Mouse (Mus musculus) hindbrain, postnatal 0 days (tissue): Measurements from ENCODE around the gene Col17a1. TPM values are rescaled to one million over a fixed set of nuclear protein-coding genes. Genes with fewer than 3 reads are reported as not detected.

Experiments used
- ATAC-seq: fragments of 200-750 bp; cut with Nextera tagmentation; 2 replicates; pipeline ENCODE4 v1.8.0; 2017; ENCODE audit warnings: mild to moderate bottlenecking, moderate TSS enrichment, moderate library complexity
- DNase-seq: peaks from one replicate; pipeline ENCODE4 v3.0.0-alpha.2; 2015; ENCODE audit warnings: low spot score
- H3K27ac ChIP-seq: fragments of 300-500 bp; sonication (generic); 2 replicates; pipeline ENCODE4 v1.5.1; 2014; ENCODE audit warnings: mild to moderate bottlenecking
- H3K27me3 ChIP-seq: fragments of 300-500 bp; sonication (generic); 2 replicates; pipeline ENCODE4 v1.6.1; 2014; ENCODE audit warnings: low read length, mixed read lengths; ENCODE audit not compliant: insufficient read depth
- H3K36me3 ChIP-seq: fragments of 300-500 bp; sonication (generic); 2 replicates; pipeline ENCODE4 v1.6.1; 2014; ENCODE audit warnings: low read length, mixed read lengths; ENCODE audit not compliant: insufficient read depth
- H3K4me1 ChIP-seq: fragments of 300-500 bp; sonication (generic); 2 replicates; pipeline ENCODE4 v1.6.1; 2014; ENCODE audit warnings: antibody characterized with exemption, low read length, mixed read lengths; ENCODE audit not compliant: insufficient read depth
- H3K4me2 ChIP-seq: fragments of 300-500 bp; sonication (generic); 2 replicates; pipeline ENCODE4 v1.6.1; 2014; ENCODE audit warnings: low read depth, mild to moderate bottlenecking, low read length, moderate library complexity, mixed read lengths
- H3K4me3 ChIP-seq: fragments of 300-500 bp; sonication (generic); 2 replicates; pipeline ENCODE4 v1.5.1; 2014; ENCODE audit warnings: low read length
- H3K9ac ChIP-seq: fragments of 300-500 bp; sonication (generic); replicated peaks from 2 replicates; pipeline ENCODE4 v1.6.1; 2014; ENCODE audit warnings: mild to moderate bottlenecking, low read length, moderate library complexity, mixed read lengths
- H3K9me3 ChIP-seq: fragments of 300-500 bp; sonication (generic); 2 replicates; pipeline ENCODE4 v1.6.1; 2016; ENCODE audit warnings: low read length, mixed read lengths
- CTCF ChIP-seq: IDR thresholded peaks from 2 replicates; pipeline ENCODE4 v1.5.1; 2016; ENCODE audit warnings: antibody characterized with exemption, control low read depth, low read depth
- WGBS: fragments of 180-500 bp; shearing (Covaris S2); extraction: QIAGEN DNeasy Blood & Tissue Kit; methylation state at CpG from one replicate; pipeline ENCODE4 v1.1.7; 2014; 5-methylcytosine and 5-hydroxymethylcytosine counted together
- polyA plus RNA-seq: library from polyadenylated mRNA; unstranded; fragments of >200 nt; fragmentation: Nextera tagmentation; extraction: Ambion mirVana; gene quantifications from 2 replicates; pipeline ENCODE4 v1.2.1, GENCODE M21; 2015
- total RNA-seq: library from RNA; depleted of rRNA; stranded (reverse); fragments of >200 nt; gene quantifications from 2 replicates; pipeline ENCODE4 v1.2.3, GENCODE M21; 2014; rRNA removed

Gene Col17a1
- total RNA-seq (0.47 and 0.83 TPM in 2 replicates), polyA plus RNA-seq (0.42 and 0.61 TPM in 2 replicates)

DNA sequence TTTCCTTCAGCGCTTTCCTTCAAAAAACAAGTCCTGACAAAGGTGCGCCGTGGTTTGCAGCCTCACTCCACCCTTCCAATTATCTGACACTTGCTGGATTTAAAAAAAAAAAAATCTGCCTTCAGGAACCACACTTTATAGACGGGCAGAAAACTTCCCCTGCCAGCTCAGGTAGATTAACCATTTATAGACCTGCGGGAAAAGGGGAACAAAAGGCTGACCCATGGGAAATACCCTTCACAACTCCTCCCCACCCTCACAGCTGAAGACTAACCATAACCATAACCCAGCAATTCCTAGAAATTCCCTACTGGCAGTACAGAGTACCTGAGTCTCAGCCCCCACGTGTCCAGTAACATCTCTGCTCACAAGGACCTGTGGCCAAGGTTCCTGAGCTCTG is at the start of gene Col17a1:
Gene Col17a1 (minus strand): TSS at position 101 of the 400 bp plus-strand sequence.
- no peak for TF ChIP-seq CTCF
- DNase-seq (no peak), ATAC-seq (no peak)
- H3K4me3 ChIP-seq, result no peak within 1 kb of the TSS
- H3K27me3 ChIP-seq, result no peaks in the 10 kb centered on the region
- H3K9me3 ChIP-seq, result no peaks in the 10 kb centered on the region
- no peak within 1 kb of the TSS for H3K9ac ChIP-seq
- H3K27ac ChIP-seq, result no peak within 1 kb of the TSS
- H3K4me1 ChIP-seq, result no peaks in the 10 kb centered on the region
- no peak within 1 kb of the TSS for H3K4me2 ChIP-seq
- no peaks in the 10 kb centered on the region for H3K36me3 ChIP-seq
- 78% methylated on average over 6 of the region's 6 CpGs for WGBS

DNA sequence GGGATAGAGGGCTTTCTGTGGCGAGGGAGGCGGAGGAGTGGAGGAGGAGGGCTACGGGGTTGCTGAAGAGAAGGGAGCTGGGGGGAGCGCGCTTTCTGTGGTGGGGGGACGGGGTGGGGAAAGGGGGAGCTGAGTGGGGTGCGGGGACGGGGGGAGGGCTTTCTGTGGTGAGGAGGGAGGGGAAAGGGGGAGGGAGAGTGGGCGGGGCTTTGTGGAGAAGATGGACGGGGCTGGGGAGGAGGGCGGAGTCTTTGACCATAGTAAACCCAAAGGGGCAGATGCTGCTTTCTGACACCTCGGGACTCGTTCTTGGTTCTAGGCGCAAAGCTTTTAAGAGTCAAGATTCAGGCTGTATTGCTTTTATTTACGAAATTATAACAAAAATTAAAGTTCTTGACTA is 40.0 kb upstream of the Col17a1 start:
- peak overlapping the region; percentile 77 for H3K9ac ChIP-seq
- 2% methylated on average over 15 of the region's 15 CpGs for WGBS
- DNase-seq (peak; percentile 84), ATAC-seq (peak; percentile 28)
- H3K36me3 ChIP-seq, result peaks cover 25% of the 10 kb centered on the region
- 0 out of 2 replicates have a peak, but pooled peaks cover 5% of the 10 kb centered on the region for H3K4me1 ChIP-seq
- no peak for TF ChIP-seq CTCF
- no peaks in the 10 kb centered on the region for H3K27me3 ChIP-seq
- H3K9me3 ChIP-seq, result no peaks in the 10 kb centered on the region
- peak overlapping the region; percentile 63 for H3K4me2 ChIP-seq
- peak overlapping the region; percentile 74 for H3K4me3 ChIP-seq
- peak overlapping the region; percentile 96 for H3K27ac ChIP-seq

DNA sequence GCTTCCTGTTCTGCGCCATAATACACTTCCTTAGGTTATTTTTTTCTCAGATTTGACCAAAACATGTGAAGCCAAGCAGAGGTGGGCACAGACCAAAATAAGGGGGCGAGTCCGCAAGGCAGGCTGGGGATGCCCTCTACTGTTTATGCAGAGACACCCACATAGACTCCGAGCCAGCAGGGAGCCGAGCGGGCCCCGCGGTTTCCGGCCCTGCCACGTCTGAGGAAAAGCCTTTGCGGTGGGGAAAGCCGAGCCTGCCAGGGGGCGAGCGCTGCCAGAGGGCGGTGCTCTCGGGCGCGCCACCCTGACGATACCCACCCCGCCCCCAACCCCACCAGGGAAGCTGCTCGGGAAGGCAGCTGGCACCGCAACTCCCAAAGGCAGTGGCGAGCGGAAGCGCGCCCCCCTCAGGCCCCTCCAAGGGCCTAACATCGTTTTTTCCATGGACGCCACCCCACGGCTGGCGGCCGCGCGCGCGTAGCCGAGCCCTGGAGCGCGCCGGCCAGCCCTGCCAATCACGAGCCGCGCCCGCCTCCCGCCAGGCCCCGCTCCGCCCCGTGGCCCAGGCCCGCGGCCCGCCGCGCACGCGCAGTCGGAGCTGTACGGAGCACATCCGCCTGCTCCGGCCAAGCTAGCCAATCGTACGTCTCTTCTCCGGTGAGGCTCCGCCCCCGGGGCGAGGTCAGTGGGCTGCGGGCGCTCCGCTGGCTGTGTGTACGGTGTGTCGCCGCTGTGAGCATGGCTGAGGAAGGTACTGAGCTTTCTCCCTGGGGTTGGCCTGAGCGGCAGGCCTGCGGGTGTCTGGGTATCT is 39.4 kb upstream of the Col17a1 start, which contains the start of gene Sfr1:
Gene Sfr1 (plus strand): TSS at position 612 of the 811 bp plus-strand sequence.
- WGBS, result 3% methylated on average over 63 of the region's 72 CpGs
- peak; percentile 56 for TF ChIP-seq CTCF
- DNase-seq, result peak; percentile 99
- Histone ChIP-seq H3K27me3 (no peaks in the 10 kb centered on the region), H3K9ac (peak within 1 kb of the TSS; percentile 77), H3K4me2 (peak within 1 kb of the TSS; percentile 84), H3K4me3 (peak within 1 kb of the TSS; percentile 74), H3K27ac (peak within 1 kb of the TSS; percentile 96), H3K36me3 (peaks cover 22% of the 10 kb centered on the region), H3K9me3 (no peaks in the 10 kb centered on the region), H3K4me1 (0 out of 2 replicates have a peak, but pooled peaks cover 5% of the 10 kb centered on the region)
- peak; percentile 99 for ATAC-seq

DNA sequence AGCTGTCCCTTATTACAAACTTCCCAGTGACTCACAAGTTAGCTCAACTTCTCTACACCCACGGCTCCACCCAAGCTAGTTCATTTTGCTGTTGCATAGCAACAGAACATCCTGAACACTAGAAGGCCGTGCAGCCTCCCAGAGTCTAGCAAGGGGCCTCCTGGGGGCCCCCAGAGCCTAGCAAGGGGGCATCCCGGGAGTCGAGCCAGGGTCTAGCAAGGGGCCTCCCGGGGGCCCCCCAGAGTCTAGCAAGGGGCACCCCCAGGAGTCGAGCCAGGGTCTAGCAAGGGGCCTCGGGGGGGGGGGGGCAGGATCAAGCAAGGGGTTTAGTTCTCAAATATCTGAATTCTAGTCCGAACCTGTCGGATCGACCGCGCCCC is 38.8 kb upstream of the Col17a1 start:
- H3K27me3 ChIP-seq, result no peaks in the 10 kb centered on the region
- H3K4me3 ChIP-seq, result peak overlapping the region; percentile 74
- WGBS, result 1% methylated on average over 12 of the region's 12 CpGs
- DNase-seq (peak; percentile 75), ATAC-seq (peak; percentile 28)
- H3K4me2 ChIP-seq, result peak overlapping the region; percentile 84
- TF ChIP-seq CTCF, result no peak
- H3K36me3 ChIP-seq, result peaks cover 16% of the 10 kb centered on the region
- H3K4me1 ChIP-seq, result 0 out of 2 replicates have a peak, but pooled peaks cover 5% of the 10 kb centered on the region
- H3K27ac ChIP-seq, result peak overlapping the region; percentile 96
- H3K9me3 ChIP-seq, result no peaks in the 10 kb centered on the region
- H3K9ac ChIP-seq, result peak overlapping the region; percentile 77

- WGBS, result 43% methylated on average over 7 of the region's 7 CpGs
Measured at GRCm38 (mm10) chr19:47725643-47726140, 33.8 kb upstream of the Col17a1 start.

DNA sequence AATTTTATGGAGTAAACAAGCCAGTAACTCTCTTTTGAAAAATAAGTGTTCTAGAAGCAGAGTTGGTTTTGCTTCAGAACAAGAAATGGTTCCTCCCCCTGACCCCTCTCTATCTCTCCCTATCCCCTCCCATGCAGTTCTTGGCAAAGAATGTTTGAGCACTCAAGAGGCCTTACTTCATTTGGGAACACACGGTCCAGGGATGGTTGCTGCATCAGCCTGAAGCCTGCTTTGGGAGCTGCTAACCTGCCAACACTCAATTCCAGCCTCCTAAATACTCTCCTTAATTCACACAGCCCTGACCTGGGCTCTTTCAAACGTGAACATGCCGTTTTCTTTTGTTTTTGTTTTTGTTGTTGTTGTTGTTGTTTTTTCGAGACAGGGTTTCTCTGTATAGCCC is 33.0 kb upstream of the Col17a1 start:
- no peaks in the 10 kb centered on the region for H3K36me3 ChIP-seq
- DNase-seq (no peak), ATAC-seq (no peak)
- 77% methylated on average over 4 of the region's 4 CpGs for WGBS
- no peaks in the 10 kb centered on the region for H3K9me3 ChIP-seq
- H3K4me1 ChIP-seq, result no peaks in the 10 kb centered on the region
- no peak for TF ChIP-seq CTCF
- H3K9ac ChIP-seq, result no peak overlapping the region
- H3K27ac ChIP-seq, result no peak overlapping the region
- H3K27me3 ChIP-seq, result no peaks in the 10 kb centered on the region
- H3K4me3 ChIP-seq, result no peak overlapping the region
- H3K4me2 ChIP-seq, result no peak overlapping the region

More at GRCm38 (mm10) chr19:47725643-47726140, 33.8 kb upstream of the Col17a1 start:
- 0 out of 2 replicates have a peak, but pooled peaks cover 4% of the 10 kb centered on the region for H3K4me1 ChIP-seq
- H3K27me3 ChIP-seq, result no peaks in the 10 kb centered on the region
- no peak overlapping the region for H3K4me3 ChIP-seq
- H3K9me3 ChIP-seq, result no peaks in the 10 kb centered on the region
- H3K27ac ChIP-seq, result no peak overlapping the region
- DNase-seq, result peak; percentile 5
- no peak for ATAC-seq
- no peak for TF ChIP-seq CTCF
- H3K9ac ChIP-seq, result no peak overlapping the region
- H3K4me2 ChIP-seq, result no peak overlapping the region
- H3K36me3 ChIP-seq, result no peaks in the 10 kb centered on the region

GRCm38 (mm10) chr19:47722471-47722870 is 30.6 kb upstream of the Col17a1 start:
- Histone ChIP-seq H3K4me1 (no peaks in the 10 kb centered on the region), H3K27ac (no peak overlapping the region), H3K36me3 (no peaks in the 10 kb centered on the region), H3K27me3 (no peaks in the 10 kb centered on the region), H3K4me3 (no peak overlapping the region), H3K4me2 (no peak overlapping the region), H3K9ac (no peak overlapping the region), H3K9me3 (no peaks in the 10 kb centered on the region)
- no peak for TF ChIP-seq CTCF
- DNase-seq, result no peak
- ATAC-seq, result no peak
- 79% methylated on average over 6 of the region's 6 CpGs for WGBS
